Mouse (Mus musculus) neural tube, embryonic 10.5 days (tissue): ENCODE data around the gene Hcrt.

Experiments used
- DNase-seq: peaks from one replicate; pipeline ENCODE4 v3.0.0-alpha.2; 2017; ENCODE audit warnings: low spot score; ENCODE audit errors: extremely low spot score

The Hcrt gene

DNA sequence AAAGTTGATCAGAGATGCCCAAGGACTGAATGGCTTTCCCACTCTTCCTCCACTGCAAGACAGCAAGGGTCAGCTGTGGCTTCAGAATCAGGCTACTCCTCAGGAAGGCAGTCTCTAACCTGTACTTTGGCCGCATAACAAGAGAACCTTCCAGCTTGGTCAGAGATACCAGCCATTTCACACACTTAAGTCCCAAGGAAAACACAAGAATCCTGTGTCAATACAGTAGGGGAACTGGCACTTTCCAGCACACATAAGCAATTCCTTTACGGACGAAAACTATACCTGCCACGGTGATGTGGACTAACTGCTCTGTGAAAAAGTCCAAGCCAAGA is 26.0 kb downstream of the Hcrt start:
- DNase-seq: no peak

GRCm38 (mm10) chr11:100735954-100736745 is 26.6 kb downstream of the Hcrt start:
- no peak for DNase-seq

- no peak for DNase-seq
Observed at GRCm38 (mm10) chr11:100735134-100735865, 27.4 kb downstream of the Hcrt start.

DNA sequence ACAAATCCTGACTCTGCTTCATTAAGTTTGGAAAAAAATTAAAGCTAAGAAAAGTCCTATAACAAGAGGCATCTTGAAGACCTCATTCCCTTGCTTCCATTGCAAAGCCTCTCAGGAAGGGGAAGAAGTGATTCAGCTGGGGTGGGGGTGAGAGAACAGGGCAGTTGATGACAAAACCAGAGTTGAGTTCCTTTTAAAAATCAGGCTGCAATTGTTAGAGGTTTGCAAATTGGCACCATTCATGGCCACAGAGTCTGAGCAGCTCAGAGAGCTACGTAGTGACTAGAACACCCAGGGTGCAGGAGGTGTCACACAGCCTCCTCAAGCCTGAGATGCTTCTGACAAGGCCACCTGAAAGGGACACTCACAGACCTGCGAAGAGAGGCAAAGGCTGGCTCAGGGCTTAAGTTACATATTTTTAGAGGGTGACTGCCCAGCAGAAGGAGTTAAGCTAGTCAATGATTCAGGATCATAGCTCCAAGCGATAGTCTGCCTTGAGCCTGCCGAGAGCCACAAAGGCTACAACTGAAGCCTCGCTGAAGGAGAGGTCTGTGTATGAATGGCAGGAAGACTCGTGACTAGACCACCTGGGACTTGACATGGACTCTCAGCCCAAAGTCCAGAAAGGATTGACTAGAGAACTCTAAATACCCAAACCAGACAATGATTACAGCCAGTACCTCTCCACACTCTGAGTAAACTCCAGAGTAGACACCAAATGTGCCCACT is 32.1 kb downstream of the Hcrt start:
- no peak for DNase-seq

GRCm38 (mm10) chr11:100729976-100730375 is 32.8 kb downstream of the Hcrt start:
- no peak for DNase-seq

- DNase-seq: no peak
Observed at GRCm38 (mm10) chr11:100728601-100729000, 34.1 kb downstream of the Hcrt start.

GRCm38 (mm10) chr11:100727201-100727600 is 35.5 kb downstream of the Hcrt start:
- no peak for DNase-seq

DNA sequence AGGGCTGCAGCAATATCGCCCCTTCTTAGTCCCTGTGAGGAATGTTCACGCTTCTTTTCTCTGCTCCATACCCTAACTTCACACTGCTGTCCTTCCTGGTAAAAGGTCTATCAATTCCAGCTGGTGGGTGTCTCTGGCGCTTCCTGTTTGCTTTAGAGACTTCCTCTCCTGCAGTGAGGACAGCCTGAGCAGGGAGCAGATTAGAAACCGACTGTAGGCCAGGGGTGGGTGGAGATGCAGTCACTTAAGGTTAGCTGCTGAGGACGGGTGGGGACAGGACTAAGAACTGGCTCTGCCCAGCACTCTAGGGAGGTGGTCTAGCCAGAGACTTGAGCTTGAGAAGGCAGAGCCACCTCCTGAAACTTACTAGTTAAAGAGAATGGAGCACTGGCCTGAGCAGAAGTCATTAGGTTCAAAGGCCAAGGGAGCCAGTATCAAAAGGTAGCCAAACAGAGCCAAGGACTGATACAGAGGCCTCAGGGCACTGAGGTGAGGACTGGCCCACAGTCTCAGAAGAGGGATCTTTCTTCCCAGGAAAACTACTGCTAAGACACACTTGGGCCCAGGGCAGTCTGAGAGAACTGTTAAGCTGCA is 37.7 kb downstream of the Hcrt start:
- no peak for DNase-seq

- no peak for DNase-seq
Observed at GRCm38 (mm10) chr11:100722493-100723028, 40.2 kb downstream of the Hcrt start.

DNA sequence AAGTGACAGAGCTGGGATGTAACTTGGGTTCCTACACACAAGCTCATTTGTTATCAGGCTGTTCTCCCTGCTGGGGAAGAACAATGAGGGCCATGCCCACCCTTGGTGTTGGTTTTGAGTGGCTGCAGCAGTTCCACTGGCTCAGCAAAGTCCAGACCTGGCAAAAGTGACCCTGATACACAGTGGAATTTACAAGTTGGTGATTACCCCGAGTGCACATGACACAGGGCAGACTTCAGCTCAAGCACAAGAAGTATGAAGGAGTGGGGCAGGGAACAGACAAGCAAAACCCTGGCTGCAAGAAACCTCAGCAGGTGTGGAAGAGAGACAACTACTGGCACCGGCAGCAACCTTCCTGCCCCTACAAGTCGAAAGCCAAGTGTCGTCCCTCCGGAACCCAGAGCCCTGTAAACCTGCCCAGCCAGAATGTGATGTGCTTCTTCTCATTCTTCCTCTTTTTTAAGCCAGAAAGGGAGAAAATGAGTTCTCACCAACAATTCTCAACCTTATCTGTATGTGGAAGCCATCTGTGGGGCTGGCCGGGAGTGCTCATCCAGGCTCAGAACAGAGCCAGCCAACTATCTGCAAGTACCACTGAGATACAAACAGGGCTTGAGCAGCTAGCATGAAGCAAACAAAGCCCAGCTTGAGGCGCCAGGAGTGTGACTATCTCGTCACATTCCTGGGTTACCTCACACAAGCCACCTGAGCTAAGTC is 40.8 kb downstream of the Hcrt start:
- DNase-seq: no peak

DNA sequence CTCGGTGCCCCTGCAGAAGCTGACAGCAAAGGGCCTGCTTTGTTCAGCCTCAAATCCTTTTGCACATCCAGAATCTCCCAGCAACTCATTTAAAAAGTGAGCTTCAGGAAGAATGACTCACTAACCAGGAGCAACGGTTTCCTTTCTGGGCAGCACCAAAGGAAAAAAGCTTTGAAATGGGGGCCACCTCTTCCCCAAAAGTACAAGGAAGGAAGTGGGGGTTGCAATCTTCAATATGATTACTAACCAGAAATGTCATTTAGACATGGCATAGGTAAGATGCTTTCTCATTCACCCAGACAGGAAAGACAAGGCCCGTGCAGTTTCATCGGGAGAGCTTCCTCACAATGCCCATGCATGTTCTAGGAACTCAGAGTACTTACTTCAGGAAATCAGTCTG is 41.5 kb downstream of the Hcrt start:
- no peak for DNase-seq

DNA sequence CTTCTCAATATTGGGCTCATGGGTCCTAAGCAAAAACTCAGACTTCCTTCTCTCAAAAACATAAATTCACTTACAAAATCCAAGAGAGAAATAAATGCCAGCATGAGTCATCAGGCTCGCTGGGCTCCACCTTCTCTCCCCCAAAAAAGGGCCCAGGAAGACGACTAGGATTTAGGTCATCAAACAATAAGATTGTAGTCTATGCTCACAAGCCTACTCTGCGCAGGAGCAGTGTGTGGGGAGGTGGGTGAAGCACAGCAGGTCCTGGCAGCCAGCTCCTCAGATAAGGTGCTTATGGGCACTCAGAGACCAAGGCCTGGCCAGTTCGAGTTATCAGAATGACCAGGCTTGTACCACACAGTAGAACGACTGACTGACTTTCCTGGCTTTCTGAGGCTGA is 42.4 kb downstream of the Hcrt start:
- no peak for DNase-seq

DNA sequence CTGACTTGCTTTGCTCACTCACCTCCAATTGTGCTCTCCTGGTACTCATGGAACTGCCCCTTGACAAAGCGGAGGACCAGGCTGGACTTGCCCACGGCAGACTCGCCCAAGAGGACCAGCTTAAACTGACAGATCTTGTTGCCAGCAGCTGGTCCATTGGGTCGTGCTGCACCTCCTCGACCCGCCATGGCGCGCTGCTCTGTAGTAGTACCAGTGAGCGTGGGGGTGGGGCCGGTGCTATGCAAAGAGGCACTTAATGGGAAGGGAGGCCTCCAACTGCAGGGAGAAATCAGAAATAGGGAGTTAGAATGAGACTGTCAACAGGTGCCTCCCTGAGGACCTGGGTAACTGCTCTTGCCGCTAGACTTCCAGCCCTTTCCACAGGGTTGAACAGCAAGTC is 42.8 kb downstream of the Hcrt start:
- no peak for DNase-seq

GRCm38 (mm10) chr11:100719312-100719711 is 43.4 kb downstream of the Hcrt start:
- no peak for DNase-seq

- DNase-seq: no peak
Observed at GRCm38 (mm10) chr11:100718866-100719265, 43.9 kb downstream of the Hcrt start.

DNA sequence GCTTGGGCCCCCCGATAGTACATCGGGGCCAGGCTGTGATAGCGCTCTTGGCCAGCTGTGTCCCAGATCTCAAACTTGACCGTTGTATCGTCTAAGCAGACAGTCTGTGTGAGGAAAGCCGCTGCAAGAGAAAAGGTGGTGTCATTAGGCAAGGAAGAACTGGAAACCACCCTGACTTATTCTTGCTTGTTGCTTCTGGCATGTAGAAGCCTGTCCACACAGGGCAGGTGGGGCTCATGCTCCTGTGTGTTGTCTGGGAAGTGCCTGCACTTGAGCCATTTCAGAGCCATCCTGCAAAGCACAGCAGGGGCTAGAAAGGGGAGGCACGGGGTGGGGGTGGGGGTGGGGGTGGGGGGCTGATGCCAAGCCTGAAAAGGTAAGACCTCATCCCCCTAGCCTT is 44.3 kb downstream of the Hcrt start:
- DNase-seq: no peak

DNA sequence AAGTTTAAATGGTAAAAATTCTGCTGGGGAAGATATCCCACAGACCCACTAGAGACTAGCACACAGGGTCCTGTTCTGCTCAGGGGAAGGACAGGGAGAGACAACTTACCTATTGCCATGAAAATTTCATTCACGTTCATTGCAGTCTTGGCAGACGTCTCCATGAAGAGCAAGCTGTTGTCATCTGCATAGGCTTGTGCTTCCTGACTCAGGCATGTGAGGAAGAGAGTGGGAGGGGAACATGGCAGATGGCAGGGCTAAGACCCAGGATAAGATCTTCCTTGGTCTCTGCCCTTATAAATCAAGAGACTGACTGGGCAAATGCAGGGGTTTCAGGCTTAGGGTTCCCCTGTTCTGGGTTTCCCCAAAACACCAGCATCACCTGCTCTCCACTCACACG is 46.1 kb downstream of the Hcrt start:
- no peak for DNase-seq

- no peak for DNase-seq
Observed at GRCm38 (mm10) chr11:100714948-100715347, 47.8 kb downstream of the Hcrt start.

DNA sequence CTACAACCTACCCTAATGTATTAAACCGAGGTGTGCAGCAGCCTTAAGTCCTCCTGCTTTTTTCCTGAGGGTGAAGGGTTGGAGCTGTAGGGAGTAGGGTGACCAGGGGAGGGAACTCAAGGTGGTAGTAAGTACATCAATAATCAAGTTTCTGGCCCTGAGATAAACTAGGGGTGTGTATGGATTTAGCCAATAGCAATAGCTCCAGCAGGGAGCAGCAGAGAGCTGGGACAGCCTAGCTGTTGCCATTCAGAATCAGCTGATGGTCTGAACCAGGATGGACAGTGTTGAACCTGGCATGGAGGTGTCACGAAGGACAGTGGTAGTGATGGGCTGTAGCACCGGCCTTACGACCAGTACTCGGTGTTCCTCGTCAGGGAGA is 48.2 kb downstream of the Hcrt start:
- DNase-seq: peak; percentile 69

- DNase-seq: peak; percentile 63
Observed at GRCm38 (mm10) chr11:100713735-100714533, 48.8 kb downstream of the Hcrt start, which contains the start of gene Hspb9. TSS of gene Hspb9 (plus strand) at chr11:100713850.
